Mouse (Mus musculus) cerebellum, adult 8-10 months (tissue): ENCODE results near the gene Surf6.
"Not testable (repeated sequence)": the region's sequence is repeated elsewhere in the genome, so short reads cannot be mapped to it uniquely, and the experiment has no call there.

Source experiments
- DNase-seq: peaks from one replicate; pipeline ENCODE4 v3.0.0; 2022

Gene Surf6

DNA sequence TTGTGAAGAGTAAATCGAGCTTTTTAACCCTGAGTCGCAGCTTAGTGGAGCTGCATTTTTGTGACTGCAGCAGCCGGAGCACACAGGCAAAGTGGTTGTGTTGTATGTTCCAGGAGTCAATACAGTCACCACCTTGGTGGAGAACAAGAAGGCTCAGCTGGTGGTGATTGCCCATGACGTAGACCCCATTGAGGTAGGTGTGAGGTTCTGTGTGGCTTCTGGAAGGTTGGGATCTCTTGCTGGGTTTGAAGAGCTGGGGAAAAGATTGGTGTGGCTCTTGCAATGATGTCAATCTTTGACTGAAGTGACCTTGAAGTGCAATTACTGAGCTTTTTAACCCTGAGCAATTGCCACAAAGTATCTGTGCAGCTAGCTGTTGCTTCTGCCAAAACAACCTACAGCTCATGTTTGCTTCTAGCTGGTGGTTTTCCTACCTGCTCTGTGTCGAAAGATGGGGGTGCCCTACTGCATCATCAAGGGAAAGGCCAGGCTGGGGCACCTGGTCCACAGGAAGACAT is 9.6 kb upstream of the Surf6 start:
- DNase-seq: no peak

DNA sequence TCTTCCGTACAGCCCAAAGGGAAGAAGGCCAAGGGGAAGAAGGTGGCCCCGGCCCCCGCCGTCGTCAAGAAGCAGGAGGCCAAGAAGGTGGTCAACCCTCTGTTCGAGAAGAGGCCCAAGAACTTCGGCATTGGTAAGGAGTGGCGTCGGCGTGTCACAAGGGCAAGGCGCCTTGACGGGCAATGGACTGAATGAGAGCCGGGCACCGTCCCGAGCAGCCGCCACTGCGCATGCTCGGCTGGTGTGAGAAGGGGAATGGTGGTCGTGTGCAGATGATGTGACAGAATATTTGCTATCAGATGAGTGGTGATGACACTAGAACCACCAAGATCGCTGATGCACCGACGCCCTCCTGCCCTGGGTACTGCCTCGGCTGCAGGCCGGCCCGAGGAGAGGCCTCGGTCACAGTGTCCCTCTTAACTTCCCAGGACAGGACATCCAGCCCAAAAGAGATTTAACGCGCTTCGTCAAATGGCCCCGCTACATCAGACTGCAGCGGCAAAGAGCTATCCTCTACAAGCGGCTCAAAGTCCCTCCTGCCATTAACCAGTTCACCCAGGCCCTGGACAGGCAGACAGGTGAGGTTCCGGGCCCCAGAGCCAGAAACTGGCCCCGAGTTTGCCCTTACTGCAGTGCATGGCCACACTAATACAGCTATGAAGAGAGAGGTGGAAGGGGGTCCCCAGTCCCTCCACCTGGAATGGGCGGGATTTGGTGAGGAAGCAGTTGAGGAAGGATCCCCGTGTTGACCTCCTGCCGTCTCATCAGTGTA is 8.5 kb upstream of the Surf6 start:
- no peak for DNase-seq

DNA sequence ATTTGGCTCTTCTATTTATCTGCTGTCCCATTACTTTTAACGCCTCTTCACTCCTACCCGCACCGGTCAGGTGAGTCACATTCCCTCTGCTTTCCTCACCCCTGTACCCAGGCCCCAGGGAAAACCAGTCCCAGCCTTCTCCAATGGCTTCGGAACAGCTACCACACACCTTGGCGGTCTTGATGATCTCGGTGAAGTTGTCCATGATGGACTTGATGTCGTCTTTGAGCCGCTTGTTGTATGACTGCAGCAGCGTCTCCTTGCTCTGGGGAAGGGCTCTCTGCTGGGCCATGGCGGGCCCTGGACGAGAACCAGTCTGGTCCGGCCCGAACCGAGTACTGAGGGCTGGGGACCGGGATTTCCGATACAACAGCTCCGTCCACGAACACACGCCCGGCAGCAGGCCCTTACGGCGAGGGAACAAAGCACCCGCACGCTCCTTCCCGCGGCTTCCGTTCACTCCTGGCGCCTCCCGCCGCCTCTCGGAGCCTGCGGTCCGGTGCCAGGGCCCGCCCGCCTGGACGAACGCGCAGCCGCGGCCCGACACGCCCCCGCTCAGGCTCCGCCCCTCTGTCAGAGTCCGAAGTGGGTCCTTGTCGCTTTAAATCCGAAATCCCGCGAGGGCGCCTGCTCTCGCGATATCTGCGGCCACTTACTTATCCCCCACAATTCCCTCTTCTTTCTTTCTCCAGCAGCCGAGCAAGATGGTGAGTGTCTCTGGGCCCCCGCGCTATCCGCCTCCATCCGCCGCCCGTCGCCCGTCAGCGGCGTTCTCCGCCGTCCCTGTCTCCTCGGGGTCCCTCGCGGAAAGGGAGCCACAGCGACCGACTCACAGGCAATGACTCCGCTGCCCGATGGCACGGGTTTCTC is 7.7 kb upstream of the Surf6 start, which contains the start of the genes Med22 and Rpl7a:
Med22 (minus strand) TSS at position 554 of the 870 bp plus-strand sequence.
Rpl7a (plus strand) TSS at position 641 of the 870 bp plus-strand sequence.
- peak; percentile 100 for DNase-seq

DNA sequence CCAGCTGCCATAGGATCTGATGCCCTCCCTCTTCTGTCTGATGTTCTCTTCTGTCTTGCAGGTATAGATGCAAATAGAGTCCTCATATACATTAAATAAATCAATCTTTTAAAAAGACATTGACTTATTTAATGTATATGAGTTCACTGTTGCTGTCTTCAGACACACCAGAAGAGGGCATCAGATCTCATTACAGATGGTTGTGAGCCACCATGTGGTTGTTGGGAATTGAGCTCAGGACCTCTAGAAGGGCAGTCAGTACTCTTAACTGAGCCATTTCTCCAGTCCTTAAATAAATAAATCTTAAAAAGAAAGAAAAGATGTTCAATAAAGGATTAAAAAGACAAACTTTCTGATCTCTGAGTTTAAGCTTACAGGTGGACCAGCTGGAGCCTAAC is 6.7 kb upstream of the Surf6 start:
- no peak for DNase-seq

DNA sequence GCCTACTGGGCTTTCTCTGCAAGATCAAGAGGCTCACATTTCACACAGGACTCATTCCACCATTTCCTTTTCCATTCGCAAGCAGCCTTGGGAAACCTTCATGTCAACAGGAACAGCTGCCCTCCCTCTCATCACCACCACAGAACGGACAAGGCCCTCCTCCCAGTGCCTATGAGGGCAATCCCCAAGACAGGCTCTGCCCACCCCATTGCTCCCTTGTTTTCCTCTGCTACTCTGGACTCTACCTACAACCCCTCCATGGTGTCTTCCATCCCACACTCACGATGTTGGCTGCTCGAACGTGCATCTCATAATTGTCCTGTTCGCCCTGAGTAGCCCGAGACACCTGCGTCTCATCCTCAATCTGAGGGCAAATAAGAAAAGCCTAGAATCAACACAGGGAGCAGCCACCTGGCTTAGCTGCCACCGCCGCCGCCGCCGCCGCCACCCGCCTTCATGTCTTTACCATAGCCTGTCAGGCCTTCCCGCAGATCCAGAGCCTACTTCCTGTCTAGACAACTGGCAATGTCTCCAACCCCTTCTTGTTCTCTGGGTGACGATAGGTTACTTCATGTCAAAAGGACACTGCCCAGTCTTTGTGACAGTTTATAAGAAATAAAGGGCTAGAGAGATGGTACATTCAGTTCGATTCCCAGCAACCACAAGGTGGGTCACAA is 6.2 kb upstream of the Surf6 start:
- no peak for DNase-seq

DNA sequence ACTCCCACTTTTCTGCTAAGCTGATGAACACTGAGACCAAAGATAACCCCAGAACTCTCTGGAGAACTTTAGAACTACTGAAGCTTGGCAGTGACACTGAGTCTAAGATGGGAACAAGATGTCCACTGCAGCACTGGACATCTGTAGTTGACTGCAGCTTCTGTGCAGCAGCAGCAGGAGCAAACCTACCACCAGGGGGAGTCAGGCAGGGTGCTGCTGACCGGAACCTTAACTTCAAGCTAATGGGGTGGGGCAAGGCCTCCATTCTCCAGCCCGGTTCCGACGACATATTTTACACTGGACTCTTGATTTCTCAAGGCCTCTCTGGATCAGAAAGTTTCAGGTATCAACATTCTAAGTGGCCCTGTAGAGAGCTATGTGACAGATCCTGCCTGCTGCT is 4.4 kb upstream of the Surf6 start:
- no peak for DNase-seq

DNA sequence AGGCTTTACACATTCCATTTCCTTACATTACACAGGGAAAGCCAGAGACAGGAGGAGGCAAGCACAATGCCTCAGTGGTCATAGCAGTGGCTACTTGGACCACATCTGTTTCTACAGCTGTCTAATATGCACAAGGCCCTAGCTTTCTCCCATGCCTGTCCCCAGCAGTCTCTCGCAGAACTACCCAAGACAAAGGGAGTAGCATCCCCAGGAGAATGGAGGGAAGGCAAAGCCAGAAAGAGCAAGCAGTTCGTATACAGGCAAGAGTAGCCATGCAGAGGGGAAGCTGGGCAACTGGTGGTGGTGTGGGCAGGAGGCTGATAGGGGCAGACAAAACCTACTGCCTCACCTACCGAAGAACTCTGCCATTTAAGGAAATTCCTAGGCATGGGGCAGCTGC is 3.8 kb upstream of the Surf6 start:
- no peak for DNase-seq

DNA sequence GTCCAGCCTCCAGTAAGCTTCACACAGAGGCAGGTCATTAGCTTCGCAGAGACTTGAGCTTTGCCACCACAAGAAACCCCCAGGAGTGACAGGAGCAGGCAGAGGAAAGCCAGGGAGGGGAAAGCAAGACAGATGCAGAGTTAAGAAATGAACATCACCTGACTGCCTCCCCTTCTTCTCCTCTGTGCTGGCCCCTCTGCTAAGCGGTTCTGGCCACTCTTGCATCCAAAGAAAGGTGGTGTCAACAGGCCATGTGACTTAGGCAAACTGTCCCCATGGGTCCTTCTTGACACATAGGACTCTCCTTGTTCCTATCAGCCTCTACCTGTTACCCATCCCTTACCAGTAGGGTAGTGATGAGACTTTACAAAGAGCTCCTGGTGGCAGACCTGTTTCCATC is 3.3 kb upstream of the Surf6 start:
- no peak for DNase-seq

DNA sequence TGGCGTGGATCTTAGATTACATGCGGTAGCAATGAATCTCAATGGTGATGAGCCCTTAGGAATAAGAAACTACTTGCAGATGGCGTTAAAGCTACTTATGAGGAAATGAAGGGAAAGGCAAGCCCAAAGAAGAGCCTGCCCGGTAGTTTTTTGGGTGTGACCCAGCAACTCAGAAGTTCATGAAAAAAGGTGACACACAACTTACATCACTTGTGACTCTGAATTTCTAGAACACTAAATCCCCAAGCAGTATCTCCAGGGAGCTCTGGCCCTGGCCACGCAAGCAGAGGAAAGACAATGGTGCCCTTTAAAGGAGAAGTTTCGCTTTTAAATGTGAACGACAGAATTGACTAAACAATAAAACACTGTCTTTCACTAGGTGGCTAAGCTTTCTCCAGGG is 632 bp upstream of the Surf6 start:
- no peak for DNase-seq

DNA sequence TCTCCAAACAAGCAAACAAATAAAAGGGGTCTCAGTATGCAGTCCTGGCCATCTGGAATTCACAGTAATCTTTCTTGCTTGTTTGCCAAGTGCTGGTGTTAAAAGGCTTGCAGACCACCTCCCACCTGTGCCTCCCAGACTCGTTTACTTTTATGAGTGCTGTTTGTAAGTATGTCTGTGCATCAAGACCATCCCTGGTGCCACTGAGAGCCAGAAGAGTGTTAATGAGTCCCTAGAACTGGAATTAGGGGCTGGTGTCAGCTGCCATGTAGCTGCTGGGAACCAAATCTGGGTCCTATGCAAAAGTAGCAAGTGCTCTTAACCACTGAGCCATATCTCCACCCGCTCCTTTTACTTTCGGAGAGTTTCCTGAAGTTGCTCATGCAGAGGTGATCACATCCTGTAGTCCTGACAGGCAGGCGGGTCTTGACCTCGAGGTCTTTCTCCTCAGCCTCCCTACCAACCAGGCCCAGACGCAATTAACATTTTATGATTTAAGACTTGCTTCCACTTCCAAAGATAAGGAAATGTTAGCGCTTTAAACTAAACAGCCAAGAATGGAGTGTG is 762 bp downstream of the Surf6 start:
- no peak for DNase-seq

DNA sequence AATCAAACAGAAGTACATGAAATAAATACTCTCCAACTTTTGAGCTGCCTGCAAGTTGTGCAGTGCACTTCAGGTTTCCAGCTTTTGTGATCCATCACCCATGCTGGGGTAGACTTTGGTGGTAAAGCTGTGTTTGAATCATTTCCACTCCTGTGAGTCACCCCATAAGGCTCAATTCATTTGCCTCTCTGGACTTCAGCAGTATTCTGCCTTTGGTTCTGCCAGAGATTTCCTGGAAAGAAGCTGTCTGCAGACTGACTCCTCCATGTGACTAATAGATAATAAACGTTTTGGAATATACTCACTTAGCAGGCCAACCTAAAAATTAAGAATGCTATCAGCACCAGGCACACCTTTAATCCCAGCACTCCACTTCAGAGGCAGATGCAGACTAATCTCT is 1.9 kb downstream of the Surf6 start:
- DNase-seq: no peak

DNA sequence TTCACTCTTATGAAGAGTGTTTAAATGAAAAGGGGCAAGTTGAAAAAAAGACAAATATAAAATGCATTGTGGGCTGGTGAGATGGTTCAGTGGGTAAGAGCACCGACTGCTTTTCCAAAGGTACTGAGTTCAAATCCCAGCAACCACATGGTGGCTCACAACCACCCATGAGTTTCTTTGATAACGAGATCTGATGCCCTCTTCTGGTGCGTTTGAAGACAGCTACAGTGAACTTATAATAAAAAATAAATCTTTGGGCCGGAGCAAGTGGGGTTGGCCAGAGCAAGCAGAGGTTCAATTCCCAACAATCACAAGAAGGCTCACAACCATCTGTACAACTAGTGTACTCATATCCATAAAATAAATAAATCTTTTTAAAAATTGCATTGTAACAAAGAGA is 6.8 kb downstream of the Surf6 start:
- DNase-seq: no peak

DNA sequence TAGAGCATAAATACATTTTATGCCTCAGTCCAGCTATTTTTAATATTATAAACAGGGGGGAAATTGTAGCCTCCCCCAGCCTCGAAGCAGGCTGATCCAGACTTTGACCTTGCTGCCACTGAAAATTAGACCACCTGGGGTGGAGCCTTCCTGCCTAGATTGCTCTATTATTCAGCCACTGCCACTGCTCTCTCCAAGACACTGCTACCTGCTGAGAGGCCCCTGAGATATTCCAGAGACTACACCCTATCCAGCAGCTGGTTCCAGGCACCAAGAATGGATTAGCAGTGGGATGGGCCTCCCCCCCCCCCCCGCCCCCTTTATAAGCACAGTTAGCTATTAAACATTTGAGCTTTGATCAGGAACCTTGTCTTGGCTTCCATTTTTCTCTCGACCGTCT is 16.5 kb downstream of the Surf6 start:
- DNase-seq: not testable (repeated sequence)

DNA sequence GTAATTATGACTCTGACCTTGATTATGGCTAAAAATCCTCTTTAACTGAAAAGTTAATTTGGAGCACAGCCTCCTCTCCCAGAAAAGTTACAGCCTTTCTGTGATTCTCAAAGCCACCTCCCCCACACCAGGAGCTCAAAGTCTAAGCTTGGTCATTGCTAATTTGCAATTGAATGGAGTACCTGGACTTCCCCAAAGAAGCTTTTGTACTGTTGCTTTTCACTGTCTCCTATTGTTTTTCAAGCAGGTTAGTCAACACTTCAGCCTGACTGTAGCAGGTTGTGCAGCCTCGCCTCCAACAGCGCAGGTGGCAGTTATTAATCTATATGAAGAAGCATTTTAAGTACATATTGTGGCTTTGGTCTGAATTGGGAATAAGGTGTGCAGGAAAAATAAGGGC is 17.1 kb downstream of the Surf6 start:
- DNase-seq: not testable (repeated sequence)

DNA sequence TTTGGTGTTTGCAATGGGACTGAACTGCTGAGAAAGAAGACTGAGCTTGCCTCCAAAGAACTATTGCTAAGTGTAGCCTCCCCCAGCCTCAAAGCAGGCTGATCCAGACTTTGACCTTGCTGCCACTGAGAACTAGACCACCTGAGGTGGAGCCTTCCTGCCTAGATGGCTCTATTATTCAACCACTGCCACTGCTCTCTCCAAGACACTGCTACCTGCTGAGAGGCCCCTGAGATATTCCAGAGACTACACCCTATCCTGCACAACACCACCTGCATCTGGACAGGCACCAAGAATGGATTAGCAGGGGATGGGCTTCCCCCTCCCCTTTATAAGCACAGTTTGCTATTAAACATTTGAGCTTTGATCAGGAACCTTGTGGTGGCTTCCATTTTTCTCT is 24.1 kb downstream of the Surf6 start:
- DNase-seq: no peak

DNA sequence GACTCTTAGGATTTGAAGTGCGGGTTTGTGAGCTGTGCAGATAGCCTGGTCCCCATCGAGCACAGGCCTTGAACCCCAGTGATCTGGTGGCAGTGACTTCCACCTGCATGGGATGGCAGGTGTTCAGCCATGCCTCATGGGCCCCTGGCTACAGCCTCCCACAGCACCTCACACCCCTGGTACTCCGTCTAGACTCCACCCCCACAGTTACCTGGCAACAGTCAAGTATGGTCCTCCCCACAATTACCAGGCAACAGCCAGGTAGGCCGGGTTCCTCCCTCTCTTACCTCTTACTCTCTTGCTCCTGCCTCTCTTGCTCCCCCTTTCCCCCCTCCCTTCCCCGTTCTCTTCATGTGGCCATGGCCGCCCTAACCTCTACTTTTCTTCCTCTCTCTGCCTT is 32.0 kb downstream of the Surf6 start:
- no peak for DNase-seq

DNA sequence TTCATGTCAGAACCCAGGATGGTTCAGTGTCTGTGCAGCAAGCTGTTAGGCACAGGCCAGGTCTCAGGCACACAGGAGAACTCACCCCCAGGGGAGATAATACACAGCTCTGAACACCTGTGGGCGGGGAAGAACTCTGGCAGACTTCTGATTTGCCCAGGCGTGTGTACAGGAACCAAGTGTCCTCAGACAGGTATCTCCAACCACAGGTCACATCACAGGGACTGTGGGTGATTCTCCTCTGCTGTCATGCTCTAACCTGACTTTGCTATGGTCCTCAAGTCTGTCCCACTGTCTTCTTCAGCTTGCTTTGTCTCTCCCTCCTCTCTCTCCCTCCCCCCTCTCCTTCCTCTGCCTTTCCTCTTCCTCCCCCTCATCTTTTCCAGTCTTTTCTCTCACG is 37.8 kb downstream of the Surf6 start, which contains the start of gene Abo:
Abo (minus strand) TSS at position 101 of the 400 bp plus-strand sequence.
- no peak for DNase-seq

DNA sequence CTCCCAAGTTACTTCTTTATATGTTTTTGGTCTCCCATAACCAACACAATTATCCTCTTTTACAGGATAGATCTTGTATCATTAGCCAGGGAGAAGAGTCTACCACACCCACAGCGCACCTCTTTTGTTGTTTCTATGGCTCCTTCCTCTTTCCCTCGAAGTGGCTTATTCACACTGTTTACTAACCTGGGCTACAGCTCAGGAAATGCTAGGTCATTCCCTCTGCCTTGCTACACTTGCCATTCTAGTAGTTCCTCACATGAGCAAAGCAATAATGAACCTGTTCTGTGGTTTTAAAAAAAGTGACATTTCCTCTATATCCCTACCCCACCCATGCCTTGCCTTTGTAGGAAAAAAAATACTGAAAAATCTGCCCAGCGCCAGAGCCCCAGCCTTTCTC is 39.8 kb downstream of the Surf6 start:
- DNase-seq: no peak

DNA sequence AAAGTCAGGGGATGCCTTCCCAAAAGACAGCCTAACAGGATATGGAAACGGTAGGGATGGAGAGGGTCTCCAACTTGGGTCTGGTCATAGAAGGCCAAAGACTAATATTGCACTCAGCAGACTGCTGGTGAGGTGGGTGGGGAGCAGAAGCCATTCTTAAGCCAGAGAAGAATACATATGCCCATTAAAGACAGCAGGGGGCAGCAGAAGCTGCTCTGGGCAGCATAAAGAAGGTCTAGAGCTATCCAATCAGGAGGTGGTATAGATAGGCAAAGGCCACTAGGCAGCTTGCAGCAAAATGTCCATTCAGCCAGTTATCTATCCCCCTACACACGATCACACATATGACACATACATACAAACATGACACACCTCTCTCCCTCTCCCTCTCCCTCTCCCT is 55.0 kb downstream of the Surf6 start:
- peak; percentile 14 for DNase-seq
